Mouse (Mus musculus): Measurements from ENCODE around the gene Slc16a1. TPM values are rescaled to one million over a fixed set of nuclear protein-coding genes. Genes with fewer than 3 reads are reported as not detected.
A peak's percentile ranks its signal among the peaks of the same experiment; 100 is the strongest.

Slc16a1 gene
- 33.7 and 35.6 TPM in 2 replicates for polyA plus RNA-seq (2015; fragmentation: Nextera tagmentation; extraction: Ambion mirVana)

DNA sequence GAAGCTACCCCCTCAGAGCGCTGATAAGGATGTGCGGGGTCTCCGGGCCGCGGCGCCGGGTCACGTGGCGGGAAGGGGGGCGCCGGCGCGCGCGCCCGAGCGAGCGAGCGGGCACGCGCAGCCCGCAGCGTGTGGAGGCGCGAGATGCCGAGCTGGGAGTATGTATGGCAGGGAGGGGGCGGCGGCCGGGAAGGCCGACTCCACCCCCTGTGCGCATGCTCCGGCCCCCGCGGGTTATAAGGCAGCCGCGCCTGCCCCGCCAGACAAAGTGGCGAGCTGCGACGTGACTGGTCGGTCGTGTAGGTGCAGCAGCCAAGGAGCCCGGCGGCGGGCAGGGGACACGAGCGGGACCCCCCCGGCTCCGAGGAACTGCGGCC lies at the start of gene Slc16a1:
Slc16a1 (plus strand) TSS at position 266 of the 377 bp plus-strand sequence.
- Histone ChIP-seq H3K27ac (peak within 1 kb of the TSS; percentile 52), H3K4me2 (peak within 1 kb of the TSS; percentile 96), H3K9me3 (no peaks in the 10 kb centered on the region), H3K4me3 (replicated peaks) (peak within 1 kb of the TSS; percentile 76), H3K27me3 (replicated peaks) (no peaks in the 10 kb centered on the region), H3K9ac (peak within 1 kb of the TSS; percentile 78), H3K4me1 (0 out of 2 replicates have a peak, but pooled peaks cover 3% of the 10 kb centered on the region), H3K36me3 (no peaks in the 10 kb centered on the region)
- peak; percentile 98 for ATAC-seq (ENCODE audit: insufficient read depth, low FRiP score, low read depth)
- under 1% methylated on average over 46 of the region's 50 CpGs for WGBS

GRCm38 (mm10) chr3:104596451-104597134 lies 41.9 kb upstream of the Slc16a1 start:
- Histone ChIP-seq H3K4me3 (replicated peaks) (no peak overlapping the region), H3K9me3 (no peaks in the 10 kb centered on the region), H3K27me3 (replicated peaks) (no peaks in the 10 kb centered on the region), H3K27ac (peak overlapping the region; percentile 21; the same call in 1 of the 2 replicates), H3K9ac (no peak overlapping the region), H3K36me3 (no peaks in the 10 kb centered on the region), H3K4me1 (peaks cover 7% of the 10 kb centered on the region; the same call in 1 of the 2 replicates), H3K4me2 (0 out of 2 replicates have a peak overlapping the region, but pooled peaks have one; percentile 8)
- ATAC-seq (ENCODE audit: insufficient read depth, low FRiP score, low read depth): no peak
- WGBS: 62% methylated on average over 6 of the region's 6 CpGs

DNA sequence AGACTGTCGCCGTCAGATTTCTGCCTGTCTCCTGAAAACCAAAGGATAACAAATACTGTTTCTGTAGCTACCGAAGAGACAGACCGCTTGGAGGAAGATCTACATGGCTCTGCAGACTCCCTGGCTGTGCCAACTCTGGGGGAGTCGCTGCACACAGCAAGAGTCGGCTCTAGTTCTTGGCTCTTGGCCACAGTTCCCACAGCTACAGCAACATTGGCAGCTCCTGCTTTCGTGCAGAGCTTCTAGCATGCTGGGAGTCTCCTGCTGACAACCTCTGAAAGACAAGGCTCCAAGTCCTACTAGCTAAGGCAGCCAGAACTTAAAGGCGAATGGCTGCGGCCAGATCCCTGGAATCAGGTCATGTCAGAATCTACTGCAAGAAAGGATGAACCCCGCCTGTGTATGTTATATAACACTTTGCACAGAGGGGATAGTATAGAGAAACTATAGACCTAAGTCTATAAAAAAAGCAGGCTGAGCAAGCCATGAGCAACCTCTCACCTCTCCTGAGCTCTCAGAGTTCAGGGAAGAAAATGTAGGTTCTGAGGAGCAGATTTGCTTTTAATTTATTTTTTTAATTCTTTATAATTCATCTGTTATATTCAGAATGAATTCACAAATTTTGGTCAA lies 41.2 kb upstream of the Slc16a1 start:
- H3K27ac ChIP-seq: peak overlapping the region; percentile 21; the same call in 1 of the 2 replicates
- H3K4me1 ChIP-seq: peaks cover 7% of the 10 kb centered on the region; the same call in 1 of the 2 replicates
- H3K36me3 ChIP-seq: no peaks in the 10 kb centered on the region
- no peaks in the 10 kb centered on the region for H3K27me3 ChIP-seq (replicated peaks)
- 57% methylated on average over 10 of the region's 10 CpGs for WGBS
- H3K4me3 ChIP-seq (replicated peaks): no peak overlapping the region
- no peak overlapping the region for H3K9ac ChIP-seq
- no peaks in the 10 kb centered on the region for H3K9me3 ChIP-seq
- ATAC-seq (ENCODE audit: insufficient read depth, low FRiP score, low read depth): peak; percentile 51; the same call in 1 of the 2 replicates
- H3K4me2 ChIP-seq: 0 out of 2 replicates have a peak overlapping the region, but pooled peaks have one; percentile 8

DNA sequence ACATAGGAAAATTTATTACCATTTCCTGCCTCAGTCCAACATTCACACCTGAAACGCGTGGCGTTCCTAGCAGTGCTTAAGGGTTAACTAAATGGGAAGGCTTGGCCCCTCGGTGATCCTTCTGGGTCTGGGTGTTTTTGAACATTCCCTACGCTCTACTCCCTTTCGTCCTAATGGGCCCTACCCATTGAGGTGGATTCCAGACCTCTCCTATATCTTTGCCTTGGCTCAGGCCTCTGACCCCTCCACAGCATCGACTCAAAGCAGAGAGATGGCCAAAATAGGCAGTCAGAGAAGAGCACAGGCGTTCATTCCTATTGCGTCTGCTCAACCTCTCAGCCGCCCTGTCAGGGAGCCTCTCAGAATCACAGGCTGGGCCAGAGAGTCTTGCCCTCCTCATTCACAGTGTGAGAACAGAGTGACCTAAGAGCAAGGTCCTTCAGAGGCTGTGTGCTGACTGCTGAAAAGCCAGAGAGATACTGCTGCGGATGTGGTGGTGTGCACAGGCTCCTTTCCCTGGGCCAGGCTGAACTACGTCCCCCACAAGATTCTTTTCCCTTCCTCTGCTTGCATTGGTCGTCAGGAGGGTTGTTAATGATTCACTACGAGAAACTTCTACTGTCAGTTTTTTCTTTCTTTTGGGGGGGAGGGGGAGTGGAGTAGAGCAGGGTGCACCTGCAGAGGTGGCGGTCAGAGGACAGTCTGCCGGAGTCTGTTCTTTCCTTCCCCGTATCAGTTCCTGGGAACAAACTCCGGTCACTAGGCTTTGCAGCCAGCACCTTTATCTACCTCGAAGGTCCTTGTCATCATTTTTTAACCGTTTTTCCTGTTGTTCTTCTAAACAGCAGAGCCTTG lies 38.9 kb upstream of the Slc16a1 start:
- Histone ChIP-seq H3K9me3 (no peaks in the 10 kb centered on the region), H3K27me3 (replicated peaks) (no peaks in the 10 kb centered on the region), H3K4me2 (no peak overlapping the region), H3K9ac (no peak overlapping the region), H3K4me1 (peaks cover 7% of the 10 kb centered on the region; the same call in 1 of the 2 replicates), H3K4me3 (replicated peaks) (no peak overlapping the region), H3K27ac (peak overlapping the region; percentile 36; the same call in 1 of the 2 replicates), H3K36me3 (no peaks in the 10 kb centered on the region)
- peak; percentile 81 for ATAC-seq (ENCODE audit: insufficient read depth, low FRiP score, low read depth)
- WGBS: 44% methylated on average over 20 of the region's 20 CpGs

- Histone ChIP-seq H3K9me3 (no peaks in the 10 kb centered on the region), H3K9ac (no peak overlapping the region), H3K4me1 (peaks cover 7% of the 10 kb centered on the region; the same call in 1 of the 2 replicates), H3K4me2 (no peak overlapping the region), H3K36me3 (no peaks in the 10 kb centered on the region), H3K27me3 (replicated peaks) (no peaks in the 10 kb centered on the region), H3K27ac (no peak overlapping the region), H3K4me3 (replicated peaks) (no peak overlapping the region)
- no peak for ATAC-seq (ENCODE audit: insufficient read depth, low FRiP score, low read depth)
- WGBS: 61% methylated on average over 3 of the region's 3 CpGs
Observed at GRCm38 (mm10) chr3:104600691-104601090, 37.8 kb upstream of the Slc16a1 start.

DNA sequence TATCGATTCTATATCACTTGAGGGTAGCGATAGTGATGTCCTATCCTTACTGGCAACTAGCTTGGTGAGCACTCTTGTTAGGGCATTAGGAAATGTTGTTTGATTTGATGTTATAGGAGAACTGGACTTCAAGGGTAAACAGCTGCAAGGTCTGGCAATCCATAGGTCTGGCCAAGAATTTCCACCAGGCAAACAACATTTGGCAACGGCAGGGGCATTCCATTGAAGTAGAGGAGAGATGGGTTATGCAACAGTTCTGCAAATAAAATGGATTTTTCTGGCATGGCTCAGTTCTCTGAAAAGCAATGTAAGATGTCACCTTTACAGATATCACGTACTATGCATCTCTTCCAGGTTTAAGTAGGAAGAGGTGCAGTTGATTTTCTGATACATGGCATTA lies 36.8 kb upstream of the Slc16a1 start:
- no peak overlapping the region for H3K27ac ChIP-seq
- H3K9ac ChIP-seq: no peak overlapping the region
- WGBS: 78% methylated on average over 4 of the region's 4 CpGs
- H3K4me3 ChIP-seq (replicated peaks): no peak overlapping the region
- H3K9me3 ChIP-seq: no peaks in the 10 kb centered on the region
- no peaks in the 10 kb centered on the region for H3K36me3 ChIP-seq
- H3K4me2 ChIP-seq: no peak overlapping the region
- no peak for ATAC-seq (ENCODE audit: insufficient read depth, low FRiP score, low read depth)
- peaks cover 7% of the 10 kb centered on the region; the same call in 1 of the 2 replicates for H3K4me1 ChIP-seq
- no peaks in the 10 kb centered on the region for H3K27me3 ChIP-seq (replicated peaks)

- ATAC-seq (ENCODE audit: insufficient read depth, low FRiP score, low read depth): no peak
- Histone ChIP-seq H3K9me3 (no peaks in the 10 kb centered on the region), H3K4me2 (no peak overlapping the region), H3K9ac (no peak overlapping the region), H3K4me3 (replicated peaks) (no peak overlapping the region), H3K27me3 (replicated peaks) (no peaks in the 10 kb centered on the region), H3K4me1 (no peaks in the 10 kb centered on the region), H3K27ac (no peak overlapping the region), H3K36me3 (no peaks in the 10 kb centered on the region)
- WGBS: 68% methylated on average over 8 of the region's 8 CpGs
Observed at GRCm38 (mm10) chr3:104609690-104610380, 28.6 kb upstream of the Slc16a1 start.

DNA sequence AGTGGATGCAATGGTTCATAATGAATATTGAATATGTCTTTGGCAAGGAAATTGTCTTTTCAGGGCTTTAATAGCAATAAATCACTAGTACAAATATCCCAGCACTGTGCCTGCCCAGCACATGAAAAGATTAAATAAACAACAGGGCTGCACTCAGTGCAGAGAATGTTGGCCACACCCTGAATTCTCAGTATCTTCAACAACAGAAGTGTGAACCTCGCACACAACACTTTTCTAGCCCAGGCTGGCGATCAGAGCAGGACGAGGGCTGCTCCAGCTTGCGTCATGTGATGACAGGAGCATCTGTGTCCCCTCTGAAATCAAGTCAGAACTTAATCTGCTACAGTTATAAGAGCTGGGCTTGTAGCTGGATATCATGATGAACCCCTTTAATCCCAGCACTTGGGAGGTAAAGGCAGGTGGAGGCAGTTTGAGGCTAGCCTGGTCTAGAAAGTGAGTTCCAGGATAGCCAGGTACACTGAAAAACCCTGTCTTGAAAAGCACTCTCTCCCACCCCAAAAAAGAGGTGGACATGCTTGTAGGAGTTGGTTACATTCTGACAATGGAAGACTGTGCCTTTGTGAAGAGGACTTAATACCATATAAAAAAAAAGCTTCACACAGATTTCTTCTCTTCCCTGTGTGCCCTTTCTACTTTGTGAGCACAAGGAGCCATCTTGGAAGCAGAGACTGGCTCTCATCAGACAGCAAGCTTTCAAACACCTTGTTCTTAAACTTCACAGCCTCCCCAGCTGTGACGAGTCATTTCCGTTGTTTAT lies 27.8 kb upstream of the Slc16a1 start:
- Histone ChIP-seq H3K4me1 (no peaks in the 10 kb centered on the region), H3K36me3 (no peaks in the 10 kb centered on the region), H3K9me3 (no peaks in the 10 kb centered on the region), H3K4me3 (replicated peaks) (no peak overlapping the region), H3K4me2 (no peak overlapping the region), H3K9ac (no peak overlapping the region), H3K27ac (no peak overlapping the region), H3K27me3 (replicated peaks) (no peaks in the 10 kb centered on the region)
- 60% methylated on average over 6 of the region's 6 CpGs for WGBS
- ATAC-seq (ENCODE audit: insufficient read depth, low FRiP score, low read depth): no peak

DNA sequence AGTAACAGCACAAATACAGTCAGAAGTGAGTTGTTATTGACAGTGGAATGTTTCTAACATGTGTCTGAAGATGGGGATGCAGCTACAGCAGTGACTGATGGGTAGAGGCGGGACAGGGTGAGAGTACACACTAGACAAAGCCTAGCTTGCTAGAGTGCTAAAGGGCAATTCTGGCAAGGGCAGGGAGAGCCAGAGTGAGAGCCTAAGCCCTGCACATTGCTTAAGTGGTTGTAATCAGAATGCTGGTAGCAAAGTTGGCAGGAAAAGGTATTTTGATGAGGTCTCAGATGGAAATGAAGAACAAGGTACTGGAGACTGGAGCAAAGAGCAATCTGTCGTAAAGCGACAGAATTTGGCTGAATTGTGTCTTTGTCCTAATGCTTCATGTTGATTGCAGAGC lies 26.5 kb upstream of the Slc16a1 start:
- H3K9me3 ChIP-seq: no peaks in the 10 kb centered on the region
- no peak overlapping the region for H3K27ac ChIP-seq
- no peak for ATAC-seq (ENCODE audit: insufficient read depth, low FRiP score, low read depth)
- no peaks in the 10 kb centered on the region for H3K27me3 ChIP-seq (replicated peaks)
- no peak overlapping the region for H3K9ac ChIP-seq
- 86% methylated on average over 3 of the region's 3 CpGs for WGBS
- no peak overlapping the region for H3K4me3 ChIP-seq (replicated peaks)
- H3K4me1 ChIP-seq: no peaks in the 10 kb centered on the region
- no peak overlapping the region for H3K4me2 ChIP-seq
- no peaks in the 10 kb centered on the region for H3K36me3 ChIP-seq

DNA sequence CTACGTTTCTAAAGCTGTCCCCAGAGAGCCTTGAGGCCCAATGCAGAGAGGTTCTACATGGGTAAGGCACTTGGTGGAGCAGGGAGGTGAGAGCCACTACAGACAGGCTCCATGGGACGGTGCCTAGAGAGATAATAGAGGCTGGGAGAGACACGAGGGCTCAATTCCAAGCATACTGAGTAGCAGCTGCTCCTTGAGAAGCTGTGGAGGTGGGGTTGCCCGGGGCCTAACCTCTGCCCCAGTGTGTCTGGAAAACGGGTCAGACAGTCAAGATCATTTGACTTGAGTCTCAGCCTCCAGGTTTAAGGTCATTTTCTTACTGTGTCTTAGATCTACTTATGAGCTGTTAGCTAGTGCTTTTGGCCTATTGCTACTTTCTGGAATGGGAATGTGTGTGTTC lies 25.4 kb upstream of the Slc16a1 start:
- no peak overlapping the region for H3K4me3 ChIP-seq (replicated peaks)
- no peaks in the 10 kb centered on the region for H3K9me3 ChIP-seq
- no peak overlapping the region for H3K9ac ChIP-seq
- H3K27me3 ChIP-seq (replicated peaks): no peaks in the 10 kb centered on the region
- 68% methylated on average over 5 of the region's 5 CpGs for WGBS
- no peak overlapping the region for H3K4me2 ChIP-seq
- H3K4me1 ChIP-seq: no peaks in the 10 kb centered on the region
- no peak overlapping the region for H3K27ac ChIP-seq
- no peak for ATAC-seq (ENCODE audit: insufficient read depth, low FRiP score, low read depth)
- no peaks in the 10 kb centered on the region for H3K36me3 ChIP-seq

- no peaks in the 10 kb centered on the region for H3K4me1 ChIP-seq
- no peak overlapping the region for H3K27ac ChIP-seq
- no peaks in the 10 kb centered on the region for H3K36me3 ChIP-seq
- H3K9me3 ChIP-seq: no peaks in the 10 kb centered on the region
- no peak overlapping the region for H3K4me3 ChIP-seq (replicated peaks)
- H3K4me2 ChIP-seq: no peak overlapping the region
- ATAC-seq (ENCODE audit: insufficient read depth, low FRiP score, low read depth): no peak
- H3K27me3 ChIP-seq (replicated peaks): no peaks in the 10 kb centered on the region
- no peak overlapping the region for H3K9ac ChIP-seq
- WGBS: 95% methylated on average over 1 of the region's 1 CpGs
Observed at GRCm38 (mm10) chr3:104614081-104614480, 24.4 kb upstream of the Slc16a1 start.

Measured in stomach, embryonic 15.5 days (tissue).